Mouse (Mus musculus): ENCODE measurements at regions not wholly inside any gene's neighbourhood (a gene's known extent, or its start where the extent isn't known, plus 50 kb on each side); places are given as distances from the start of the nearest gene placed in this dataset.

- DNase-seq (ENCODE audit: low spot score) = no peak
Observed at GRCm38 (mm10) chr13:47580144-47580543, 457.7 kb downstream of the Rnf144b start.

GRCm38 (mm10) chr13:47585158-47585557 is 462.7 kb downstream of the Rnf144b start:
- DNase-seq (ENCODE audit: low spot score) = no peak

- no peak for DNase-seq (ENCODE audit: low spot score)
Observed at GRCm38 (mm10) chr13:47602646-47603045, 480.2 kb downstream of the Rnf144b start.

GRCm38 (mm10) chr13:47611439-47611838 is 489.0 kb downstream of the Rnf144b start:
- DNase-seq (ENCODE audit: low spot score) = no peak

GRCm38 (mm10) chr13:47636511-47637103 is 514.2 kb downstream of the Rnf144b start:
- no peak for DNase-seq (ENCODE audit: low spot score)

GRCm38 (mm10) chr13:47642341-47642740 is 519.9 kb downstream of the Rnf144b start:
- no peak for DNase-seq (ENCODE audit: low spot score)

- no peak for DNase-seq (ENCODE audit: low spot score)
Observed at GRCm38 (mm10) chr13:47645081-47645480, 522.6 kb downstream of the Rnf144b start.

- no peak for DNase-seq (ENCODE audit: low spot score)
Observed at GRCm38 (mm10) chr13:47647693-47648092, 525.2 kb downstream of the Rnf144b start.

GRCm38 (mm10) chr13:47650093-47650492 is 527.6 kb downstream of the Rnf144b start:
- no peak for DNase-seq (ENCODE audit: low spot score)

- DNase-seq (ENCODE audit: low spot score) = no peak
Observed at GRCm38 (mm10) chr13:47666470-47666869, 544.0 kb downstream of the Rnf144b start.

GRCm38 (mm10) chr13:47666956-47667701 is 544.7 kb downstream of the Rnf144b start:
- DNase-seq (ENCODE audit: low spot score) = peak; percentile 83

GRCm38 (mm10) chr13:47688131-47688530 is 565.7 kb downstream of the Rnf144b start:
- DNase-seq (ENCODE audit: low spot score) = no peak

GRCm38 (mm10) chr13:47693815-47694214 is 567.2 kb upstream of the Id4 start:
- DNase-seq (ENCODE audit: low spot score) = no peak

- no peak for DNase-seq (ENCODE audit: low spot score)
Observed at GRCm38 (mm10) chr13:47695877-47696276, 565.2 kb upstream of the Id4 start.

GRCm38 (mm10) chr13:47700556-47700955 is 560.5 kb upstream of the Id4 start:
- no peak for DNase-seq (ENCODE audit: low spot score)

GRCm38 (mm10) chr13:47707961-47708609 is 552.9 kb upstream of the Id4 start:
- DNase-seq (ENCODE audit: low spot score) = no peak

GRCm38 (mm10) chr13:47709323-47709722 is 551.7 kb upstream of the Id4 start:
- no peak for DNase-seq (ENCODE audit: low spot score)

- DNase-seq (ENCODE audit: low spot score) = no peak
Observed at GRCm38 (mm10) chr13:47712507-47712906, 548.5 kb upstream of the Id4 start.

GRCm38 (mm10) chr13:47716265-47716664 is 544.8 kb upstream of the Id4 start:
- no peak for DNase-seq (ENCODE audit: low spot score)

- DNase-seq (ENCODE audit: low spot score) = no peak
Observed at GRCm38 (mm10) chr13:47720645-47721044, 540.4 kb upstream of the Id4 start.

GRCm38 (mm10) chr13:47734415-47734814 is 526.6 kb upstream of the Id4 start:
- DNase-seq (ENCODE audit: low spot score) = no peak

- no peak for DNase-seq (ENCODE audit: low spot score)
Observed at GRCm38 (mm10) chr13:47735426-47736063, 525.5 kb upstream of the Id4 start.

- no peak for DNase-seq (ENCODE audit: low spot score)
Observed at GRCm38 (mm10) chr13:47748906-47749305, 512.1 kb upstream of the Id4 start.
